Mouse (Mus musculus) hindbrain, embryonic 10.5 days (tissue): Measurements from ENCODE around the gene Fhod1. TPM values are rescaled to one million over a fixed set of nuclear protein-coding genes. Genes with fewer than 3 reads are reported as not detected.

Source experiments
- DNase-seq: peaks from one replicate; pipeline ENCODE4 v3.0.0-alpha.2; 2017; ENCODE audit warnings: low spot score
- H3K27ac ChIP-seq: fragments of 300-500 bp; sonication (generic); 2 replicates; pipeline ENCODE4 v1.5.1; 2016; ENCODE audit warnings: mild to moderate bottlenecking, moderate library complexity
- H3K27me3 ChIP-seq: fragments of 300-500 bp; sonication (generic); 2 replicates; pipeline ENCODE4 v1.6.1; 2016; ENCODE audit warnings: mild to moderate bottlenecking; ENCODE audit not compliant: poor library complexity, insufficient read depth, severe bottlenecking
- H3K36me3 ChIP-seq: fragments of 300-500 bp; sonication (generic); 2 replicates; pipeline ENCODE4 v1.6.1; 2016; ENCODE audit warnings: mild to moderate bottlenecking, moderate library complexity
- H3K4me1 ChIP-seq: fragments of 300-500 bp; sonication (generic); replicated peaks from 2 replicates; pipeline ENCODE4 v1.6.1; 2016; ENCODE audit warnings: mild to moderate bottlenecking
- H3K4me3 ChIP-seq: fragments of 300-500 bp; sonication (generic); 2 replicates; pipeline ENCODE4 v1.5.1; 2016; ENCODE audit warnings: mild to moderate bottlenecking, moderate library complexity
- H3K9me3 ChIP-seq: fragments of 300-500 bp; sonication (generic); 2 replicates; pipeline ENCODE4 v1.6.1; 2016; ENCODE audit warnings: mild to moderate bottlenecking, moderate library complexity
- WGBS: fragments of 180-500 bp; shearing (Covaris S2); methylation state at CpG from one replicate; pipeline ENCODE4 v1.1.7; 2016; 5-methylcytosine and 5-hydroxymethylcytosine counted together
- polyA plus RNA-seq: library from polyadenylated mRNA; unstranded; fragments of >200 nt; fragmentation: Nextera tagmentation; extraction: Ambion mirVana; gene quantifications from 2 replicates; pipeline ENCODE4 v1.2.1, GENCODE M21; 2016

Fhod1 gene
- polyA plus RNA-seq, 1 experiment from 2014 or later: 2.8 TPM

DNA sequence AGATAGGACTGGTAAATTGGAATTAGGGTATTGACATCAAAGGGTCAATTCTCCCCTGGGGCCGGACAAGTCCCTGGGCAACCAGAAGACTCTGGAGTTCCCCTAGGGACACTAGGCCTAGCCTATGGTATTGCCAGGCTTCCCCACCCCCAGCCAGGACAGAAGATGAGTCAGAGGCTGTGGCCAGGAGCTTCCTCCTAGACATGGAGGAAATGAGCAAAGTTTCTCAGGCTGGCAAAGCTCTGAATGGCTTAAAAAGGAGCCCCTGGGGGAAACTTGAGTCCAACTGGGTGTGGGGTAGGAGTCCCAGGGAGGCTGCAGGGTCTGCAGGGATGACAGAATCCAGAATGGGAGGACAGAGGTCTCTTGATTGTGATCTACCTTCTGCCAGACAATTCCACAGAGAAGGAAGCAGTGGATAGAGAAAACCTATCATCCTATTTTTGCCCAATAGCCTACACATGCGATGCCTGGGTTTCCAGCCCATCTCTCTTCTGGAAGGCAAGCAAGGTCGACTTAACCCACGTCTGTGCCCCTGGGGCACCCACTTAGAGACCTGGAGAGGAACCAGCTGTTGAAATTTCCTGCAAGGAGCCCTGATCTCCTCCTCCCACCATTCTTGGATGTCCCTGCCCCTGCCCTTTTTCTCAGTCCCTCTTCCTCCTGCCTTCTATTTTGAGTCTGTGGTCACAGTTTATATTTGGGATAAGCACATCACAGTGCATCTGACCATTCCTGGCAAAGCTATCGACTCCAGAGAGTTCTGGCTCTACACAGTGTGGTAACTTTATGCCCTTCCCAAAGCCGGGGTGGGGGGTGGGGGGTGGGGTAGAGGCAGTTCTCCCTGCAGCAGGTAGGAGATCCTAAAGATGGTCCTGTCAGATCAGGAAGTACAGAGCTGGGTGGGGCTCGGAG, 2.4 kb downstream of the Fhod1 start:
- H3K36me3 ChIP-seq: no peaks in the 10 kb centered on the region
- peaks cover 64% of the 10 kb centered on the region for H3K4me1 ChIP-seq
- H3K27ac ChIP-seq: peak overlapping the region; percentile 40; the same call in 1 of the 2 replicates
- no peak for DNase-seq
- peaks cover 20% of the 10 kb centered on the region for H3K27me3 ChIP-seq
- H3K9me3 ChIP-seq: no peaks in the 10 kb centered on the region
- peak overlapping the region; percentile 72; the same call in 1 of the 2 replicates for H3K4me3 ChIP-seq
- WGBS: 68% methylated on average over 7 of the region's 7 CpGs

DNA sequence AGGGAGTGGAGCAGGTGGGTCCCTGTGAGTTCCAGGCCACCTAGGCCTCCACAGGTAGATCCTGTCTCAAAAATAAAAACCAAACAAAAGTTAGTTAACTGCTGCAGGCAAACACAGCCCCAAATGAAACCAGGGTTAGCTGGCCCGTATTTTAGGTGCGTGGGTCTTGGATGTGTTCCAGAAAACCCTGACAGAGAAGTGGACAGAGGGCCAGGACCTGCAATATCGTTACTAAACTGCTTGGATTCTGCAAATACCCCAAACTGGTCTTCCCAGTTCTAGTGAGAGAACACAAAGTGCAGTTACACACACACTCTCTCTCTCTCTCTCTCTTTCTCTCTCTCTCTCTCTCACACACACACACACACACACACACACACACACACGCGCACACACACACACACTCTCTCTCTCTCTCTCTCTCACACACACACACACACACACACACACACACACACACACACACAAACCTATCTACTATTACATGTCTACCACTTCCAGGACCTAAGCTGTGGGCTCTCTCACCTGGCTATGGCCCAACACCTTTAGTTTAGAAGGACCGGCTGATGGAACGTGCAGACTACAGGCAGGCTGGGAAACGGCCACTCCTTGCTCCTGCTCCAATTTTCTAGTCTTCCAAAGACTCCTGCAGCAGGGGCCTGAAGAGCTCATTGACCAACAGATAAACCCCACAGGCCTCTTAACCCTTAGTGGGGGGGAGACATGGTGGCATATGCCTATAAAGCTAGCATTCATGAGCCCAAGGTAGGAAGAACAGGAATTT, 3.8 kb downstream of the Fhod1 start:
- H3K27me3 ChIP-seq: 0 out of 2 replicates have a peak, but pooled peaks cover 10% of the 10 kb centered on the region
- peaks cover 54% of the 10 kb centered on the region for H3K4me1 ChIP-seq
- H3K36me3 ChIP-seq: no peaks in the 10 kb centered on the region
- DNase-seq: no peak
- 84% methylated on average over 8 of the region's 8 CpGs for WGBS
- H3K27ac ChIP-seq: no peak overlapping the region
- no peak overlapping the region for H3K4me3 ChIP-seq
- H3K9me3 ChIP-seq: no peaks in the 10 kb centered on the region

DNA sequence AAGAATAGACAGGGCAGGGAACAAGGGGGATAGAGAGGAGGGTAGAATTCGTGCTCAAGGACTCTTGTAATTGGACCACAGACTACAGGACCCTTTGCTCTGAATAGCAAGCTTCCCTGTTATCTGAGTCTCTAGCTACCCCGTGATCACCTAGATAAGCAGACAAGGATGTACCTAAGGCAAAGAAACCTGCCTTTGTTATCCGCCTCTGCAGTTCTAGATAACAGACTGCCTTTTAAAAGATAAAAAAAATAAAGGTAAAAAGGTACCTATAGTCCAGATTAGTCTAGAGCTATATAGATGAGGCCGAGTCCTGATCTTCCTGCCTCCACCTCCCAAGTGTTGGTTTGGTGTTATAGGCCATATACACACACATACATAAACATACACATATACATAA, 5.0 kb downstream of the Fhod1 start:
- WGBS: 81% methylated on average over 4 of the region's 4 CpGs

DNA sequence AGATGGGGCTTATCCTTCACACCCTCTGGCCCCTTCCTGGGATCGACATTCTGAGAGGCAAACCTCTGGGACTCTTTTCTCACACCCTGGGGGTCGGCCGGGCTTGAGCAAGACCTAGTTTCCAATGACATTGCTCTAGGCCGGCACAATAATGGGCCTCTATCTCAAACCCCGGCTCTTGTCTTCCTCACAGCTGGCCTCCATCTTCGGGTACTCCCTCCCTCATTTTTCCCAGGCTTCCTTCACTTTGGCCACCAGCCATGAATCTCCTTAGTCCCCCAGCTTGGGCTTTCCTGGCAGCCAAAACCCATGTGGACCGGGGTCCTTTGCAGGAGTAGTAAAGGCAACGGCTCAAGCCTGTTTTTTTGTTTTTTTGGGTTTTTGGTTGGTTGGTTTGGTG, 6.4 kb downstream of the Fhod1 start:
- Histone ChIP-seq H3K9me3 (no peaks in the 10 kb centered on the region), H3K4me3 (no peak overlapping the region), H3K4me1 (peaks cover 28% of the 10 kb centered on the region), H3K27ac (no peak overlapping the region), H3K27me3 (peaks cover 14% of the 10 kb centered on the region; the same call in 1 of the 2 replicates), H3K36me3 (peaks cover 25% of the 10 kb centered on the region)
- DNase-seq: no peak
- 50% methylated on average over 8 of the region's 8 CpGs for WGBS

More for the DNA sequence above, 5.0 kb downstream of the Fhod1 start:
- Histone ChIP-seq H3K36me3 (peaks cover 11% of the 10 kb centered on the region), H3K4me1 (peaks cover 42% of the 10 kb centered on the region), H3K9me3 (no peaks in the 10 kb centered on the region), H3K4me3 (no peak overlapping the region), H3K27me3 (0 out of 2 replicates have a peak, but pooled peaks cover 10% of the 10 kb centered on the region), H3K27ac (no peak overlapping the region)
- no peak for DNase-seq

DNA sequence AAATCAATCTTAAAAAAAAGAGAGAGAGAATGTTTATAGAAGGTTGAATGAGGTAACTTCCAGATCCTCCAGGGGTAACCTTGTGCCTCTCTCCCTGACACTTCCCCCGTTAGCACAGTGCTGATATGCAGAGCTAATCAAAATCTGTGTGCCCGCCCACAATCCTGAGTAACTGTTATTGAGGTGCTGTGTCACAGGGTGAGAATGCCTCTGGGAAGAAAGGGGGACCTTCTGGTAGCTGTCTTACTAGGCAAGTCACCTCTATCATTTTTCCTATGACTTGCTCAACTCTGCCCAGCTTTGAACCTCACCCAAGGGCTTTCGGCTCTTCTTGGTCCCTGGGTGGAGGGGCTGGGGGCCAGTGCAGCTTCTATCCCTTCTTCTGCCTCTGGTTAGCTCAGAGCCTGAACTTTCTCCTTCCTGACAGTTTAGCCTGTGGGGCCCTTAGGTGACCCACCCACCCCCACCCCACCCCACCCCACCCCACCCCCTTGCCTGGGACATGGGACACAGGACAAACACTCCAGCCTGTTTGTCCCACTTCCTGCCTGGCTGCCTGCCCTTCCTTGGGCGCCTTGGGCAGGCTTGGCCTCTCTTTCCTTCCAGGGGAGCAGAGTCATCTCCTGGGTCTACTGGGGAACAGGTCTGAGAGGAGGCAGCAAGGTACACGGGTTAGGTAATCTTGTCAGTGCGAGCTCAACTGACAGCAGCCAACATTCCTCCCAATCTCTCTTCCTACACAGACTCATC, 7.7 kb downstream of the Fhod1 start:
- no peaks in the 10 kb centered on the region for H3K9me3 ChIP-seq
- 85% methylated on average over 6 of the region's 6 CpGs for WGBS
- H3K4me1 ChIP-seq: peaks cover 15% of the 10 kb centered on the region
- H3K27me3 ChIP-seq: peaks cover 11% of the 10 kb centered on the region; the same call in 1 of the 2 replicates
- H3K4me3 ChIP-seq: no peak overlapping the region
- H3K27ac ChIP-seq: no peak overlapping the region
- no peak for DNase-seq
- peaks cover 38% of the 10 kb centered on the region for H3K36me3 ChIP-seq

DNA sequence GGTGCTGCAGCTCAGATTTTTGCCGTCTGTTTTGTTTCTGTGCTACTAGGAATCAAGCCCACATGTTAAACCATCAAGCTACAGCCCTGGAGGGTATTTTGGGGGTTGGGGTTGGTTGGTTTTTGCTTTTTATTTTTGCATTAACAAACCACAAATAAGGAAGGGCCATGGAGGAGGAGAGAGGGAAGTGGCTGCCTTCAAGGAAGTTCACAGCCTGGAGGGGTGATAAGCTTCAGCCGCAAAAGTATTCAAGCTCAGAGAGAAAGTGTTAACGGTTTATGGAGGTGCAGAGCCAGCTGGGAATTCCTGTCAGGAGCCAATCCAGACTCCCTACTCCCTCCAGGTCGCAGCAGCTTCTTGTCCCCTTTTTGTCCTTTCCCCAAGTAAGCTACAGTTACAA, 8.8 kb downstream of the Fhod1 start:
- Histone ChIP-seq H3K4me1 (peaks cover 5% of the 10 kb centered on the region; the same call in 1 of the 2 replicates), H3K36me3 (peaks cover 49% of the 10 kb centered on the region), H3K27me3 (peaks cover 11% of the 10 kb centered on the region; the same call in 1 of the 2 replicates), H3K4me3 (no peak overlapping the region), H3K9me3 (no peaks in the 10 kb centered on the region), H3K27ac (no peak overlapping the region)
- no peak for DNase-seq
- 67% methylated on average over 4 of the region's 4 CpGs for WGBS

DNA sequence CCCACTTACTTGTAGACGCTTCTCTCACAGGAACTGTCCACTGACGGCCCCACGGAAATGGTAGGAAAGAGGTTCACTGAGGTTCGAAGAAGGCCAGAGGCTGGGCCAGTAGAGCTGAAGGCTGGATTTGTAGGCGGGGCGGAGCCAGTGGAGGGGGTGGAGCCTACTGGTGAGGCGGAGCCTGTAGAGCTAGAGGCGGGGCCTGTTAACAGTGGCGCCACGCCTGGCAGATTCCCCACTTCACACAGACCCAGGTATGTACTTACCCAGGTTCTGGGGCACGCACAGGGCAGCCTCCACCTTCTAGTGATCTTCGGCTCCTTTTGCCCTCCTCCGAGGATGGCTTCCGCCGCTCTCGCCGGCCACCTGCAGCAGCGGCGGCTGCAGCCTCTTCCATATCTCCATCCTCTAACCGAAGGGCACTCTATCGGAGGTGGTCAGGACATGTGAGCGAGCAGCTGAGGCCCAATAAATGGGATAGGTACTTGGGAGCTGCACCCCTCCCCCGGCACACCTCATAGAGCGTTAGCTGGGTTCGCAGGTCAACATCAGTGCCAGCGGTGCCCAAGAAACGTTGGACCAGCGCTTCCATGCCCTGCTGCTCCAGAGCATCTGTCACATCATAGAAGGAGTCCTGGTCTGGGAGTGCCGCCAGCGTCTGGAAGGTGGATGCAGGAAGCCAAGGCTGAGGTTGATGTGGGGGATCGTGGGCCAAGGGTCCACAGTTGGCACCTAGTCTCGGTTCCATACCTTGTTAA, 11.2 kb downstream of the Fhod1 start:
- H3K27me3 ChIP-seq: peaks cover 11% of the 10 kb centered on the region; the same call in 1 of the 2 replicates
- no peak overlapping the region for H3K4me3 ChIP-seq
- 49% methylated on average over 32 of the region's 32 CpGs for WGBS
- H3K27ac ChIP-seq: no peak overlapping the region
- H3K36me3 ChIP-seq: peaks cover 73% of the 10 kb centered on the region
- H3K9me3 ChIP-seq: no peaks in the 10 kb centered on the region
- no peak for DNase-seq
- H3K4me1 ChIP-seq: peaks cover 5% of the 10 kb centered on the region; the same call in 1 of the 2 replicates

DNA sequence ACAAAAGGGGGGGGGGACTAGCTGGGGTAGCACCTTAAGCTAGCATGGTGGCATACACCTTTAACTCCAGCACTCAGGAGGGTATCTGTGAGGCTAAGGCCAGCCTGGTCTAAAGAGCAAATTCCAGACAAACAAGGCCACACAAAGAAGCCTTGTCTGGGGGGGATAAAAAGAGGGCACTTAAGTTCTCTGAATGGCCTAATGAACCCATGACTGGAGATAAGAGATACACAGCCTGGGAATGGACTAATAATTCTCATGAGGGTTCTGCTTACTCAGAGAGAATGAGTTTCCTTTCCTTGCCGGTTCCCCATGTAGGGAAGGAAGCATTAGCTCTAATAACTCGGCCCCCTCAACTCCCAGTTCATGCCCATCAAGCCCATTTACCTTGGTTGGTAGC, 15.2 kb downstream of the Fhod1 start:
- WGBS: 86% methylated on average over 2 of the region's 2 CpGs
- peaks cover 99% of the 10 kb centered on the region for H3K36me3 ChIP-seq

DNA sequence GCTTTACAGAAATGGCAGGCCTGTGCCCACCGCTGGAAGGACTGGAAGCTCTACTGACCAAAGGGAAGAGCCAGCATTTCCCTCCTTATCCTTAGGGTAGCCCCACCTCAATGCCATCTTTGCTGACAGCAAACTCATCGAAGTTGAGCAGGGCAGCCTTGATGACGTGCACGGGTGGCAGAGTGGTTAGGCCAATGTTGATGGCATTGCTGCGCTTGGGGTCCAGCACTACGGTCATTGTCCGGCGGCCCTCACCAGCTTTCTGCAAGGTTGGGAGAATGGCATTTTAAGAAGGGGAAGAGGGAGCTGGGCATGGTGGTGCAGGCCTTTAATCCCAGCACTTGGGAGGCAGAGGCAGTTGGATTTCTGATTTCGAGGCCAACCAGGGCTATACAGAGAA, 15.8 kb downstream of the Fhod1 start:
- whole genome bisulfite sequencing: 94% methylated on average over 9 of the region's 9 CpGs
- H3K36me3 ChIP-seq: peaks cover 93% of the 10 kb centered on the region

More for the DNA sequence above, 15.2 kb downstream of the Fhod1 start:
- Histone ChIP-seq H3K4me1 (peaks cover 1% of the 10 kb centered on the region), H3K27ac (no peak overlapping the region), H3K4me3 (no peak overlapping the region), H3K27me3 (peaks cover 11% of the 10 kb centered on the region; the same call in 1 of the 2 replicates), H3K9me3 (no peaks in the 10 kb centered on the region)
- no peak for DNase-seq

DNA sequence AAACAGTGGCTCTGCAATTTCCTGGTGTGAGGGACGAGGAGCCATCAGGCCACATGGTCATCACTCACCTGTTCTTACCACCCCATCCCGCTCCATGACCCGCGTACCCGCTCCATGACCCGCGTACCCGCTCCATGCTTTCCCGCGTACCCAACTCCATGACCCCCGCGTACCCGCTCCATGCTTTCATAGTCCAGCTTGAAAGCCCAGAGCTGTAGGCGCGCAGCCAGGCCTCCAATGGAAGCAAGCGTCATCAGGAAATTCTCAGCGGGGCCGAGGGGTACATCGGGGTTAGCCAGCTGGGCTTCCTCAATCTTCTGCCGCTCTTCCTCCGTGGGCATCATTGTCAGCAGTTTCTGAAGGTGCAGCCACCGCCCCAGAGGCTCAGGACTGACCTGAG, 16.3 kb downstream of the Fhod1 start:
- DNase-seq: no peak
- WGBS: 95% methylated on average over 22 of the region's 22 CpGs
- Histone ChIP-seq H3K27me3 (0 out of 2 replicates have a peak, but pooled peaks cover under 1% of the 10 kb centered on the region), H3K27ac (no peak overlapping the region), H3K9me3 (no peaks in the 10 kb centered on the region), H3K4me1 (peaks cover 10% of the 10 kb centered on the region), H3K36me3 (peaks cover 88% of the 10 kb centered on the region), H3K4me3 (no peak overlapping the region)

More for the DNA sequence above, 15.8 kb downstream of the Fhod1 start:
- no peak for DNase-seq
- H3K9me3 ChIP-seq: no peaks in the 10 kb centered on the region
- no peak overlapping the region for H3K27ac ChIP-seq
- no peak overlapping the region for H3K4me3 ChIP-seq
- H3K27me3 ChIP-seq: peaks cover 5% of the 10 kb centered on the region; the same call in 1 of the 2 replicates
- H3K4me1 ChIP-seq: peaks cover 7% of the 10 kb centered on the region

DNA sequence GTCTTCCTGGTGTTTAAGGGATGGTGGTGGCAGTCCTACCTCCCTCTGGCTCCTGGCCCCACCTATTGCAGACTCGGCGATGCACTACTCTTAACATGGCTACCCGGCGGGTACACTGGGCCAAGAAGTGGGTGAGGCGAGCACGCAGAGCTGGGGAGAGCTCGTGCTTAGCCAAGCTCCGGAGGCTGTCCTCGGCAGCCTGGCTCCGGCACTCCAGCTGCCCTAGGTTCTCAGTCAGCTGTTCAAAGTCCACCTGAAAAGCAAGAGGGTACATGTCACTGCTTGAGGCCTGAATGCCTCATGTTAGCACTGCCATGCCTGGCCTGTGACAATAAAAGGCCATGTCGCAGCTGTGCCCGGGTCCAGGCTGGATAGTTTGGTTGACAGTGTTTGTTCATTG, 17.4 kb downstream of the Fhod1 start:
- H3K27me3 ChIP-seq: no peaks in the 10 kb centered on the region
- DNase-seq: no peak
- peaks cover 13% of the 10 kb centered on the region for H3K4me1 ChIP-seq
- H3K9me3 ChIP-seq: no peaks in the 10 kb centered on the region
- WGBS: 94% methylated on average over 12 of the region's 12 CpGs
- H3K36me3 ChIP-seq: peaks cover 77% of the 10 kb centered on the region
- H3K4me3 ChIP-seq: no peak overlapping the region
- H3K27ac ChIP-seq: no peak overlapping the region
